Mouse (Mus musculus): ENCODE data around the gene Baz1b.

DNA sequence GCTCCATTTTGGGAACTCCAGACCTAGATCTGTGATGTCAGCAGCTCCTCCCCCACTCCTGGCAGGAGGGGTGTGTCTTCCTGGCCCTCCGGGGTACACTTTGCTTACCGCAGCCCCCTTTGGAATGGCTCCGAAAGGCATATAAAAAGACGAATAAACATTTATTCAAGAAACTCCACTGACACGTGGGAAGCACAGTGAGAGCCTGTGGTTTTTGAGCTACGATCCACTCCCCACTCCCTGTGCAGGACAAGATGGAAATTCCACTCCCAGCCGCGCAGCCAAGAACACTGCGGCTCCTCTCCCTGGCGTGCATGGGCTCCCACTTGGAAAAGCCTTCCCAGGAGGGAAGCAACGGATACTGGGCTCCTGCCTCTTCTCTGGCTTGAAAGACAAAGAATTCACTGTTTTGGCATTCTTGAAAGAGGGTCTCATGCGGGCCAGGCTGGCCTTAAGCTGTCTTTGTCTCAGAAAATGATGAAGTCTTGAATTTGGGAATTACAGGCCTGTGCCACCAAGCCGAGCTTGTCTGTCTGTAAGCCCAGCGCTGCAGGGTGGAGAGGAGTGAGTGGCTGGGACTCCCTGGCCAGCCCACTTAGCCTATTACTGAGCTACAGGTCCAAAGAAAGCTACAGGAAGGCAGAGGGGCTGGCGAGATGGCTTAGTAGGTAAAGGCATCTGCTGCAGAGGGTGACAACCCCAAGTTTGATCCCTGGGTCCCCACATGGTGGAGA is 87.8 kb downstream of the Baz1b start:
- TF ChIP-seq CTCF (IDR thresholded peaks at IDR 0.05; ENCODE audit: control insufficient read depth, insufficient read depth, insufficient read length) (no peak), FOSL1 (IDR thresholded peaks at IDR 0.05; ENCODE audit: insufficient read depth, low read length, poor library complexity, severe bottlenecking) (no peak), USF1 (IDR thresholded peaks at IDR 0.05; ENCODE audit: low read depth) (no peak), MYOG (IDR thresholded peaks at IDR 0.05; ENCODE audit: control insufficient read depth, extremely low read depth, insufficient read length) (no peak)

Data from C2C12 (cell line).